Mouse (Mus musculus) adrenal gland (tissue): ENCODE measurements around the gene Rsl24d1.
"Not testable (repeated sequence)": the region's sequence is repeated elsewhere in the genome, so short reads cannot be mapped to it uniquely, and the experiment has no call there.

ENCODE experiments used
- intact Hi-C: fragments of 180-260 bp; cut with DNase I; formaldehyde crosslinking; loops from one replicate; pipeline ENCODE4 v1.15.1; 2025

Gene Rsl24d1

DNA sequence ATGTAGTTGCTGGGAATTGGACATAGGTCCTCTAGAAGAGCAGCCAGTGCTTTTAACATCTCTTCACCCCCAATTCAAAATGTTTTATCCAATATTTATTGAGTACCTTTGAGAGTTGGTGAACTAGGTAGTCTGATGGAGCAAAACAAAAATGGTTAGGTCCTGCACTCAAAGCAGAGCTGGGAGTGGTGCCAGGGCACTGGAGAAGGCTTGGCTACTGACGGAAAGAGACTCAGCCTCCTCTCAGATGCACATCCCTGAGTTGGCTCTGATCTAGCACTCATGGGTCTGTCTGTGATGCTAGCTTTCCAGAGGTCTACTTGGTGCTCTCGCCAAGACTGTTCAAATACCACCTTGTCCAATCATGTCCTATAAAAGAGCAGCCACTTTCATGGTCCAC, 15.3 kb upstream of the Rsl24d1 start:
- intact Hi-C loops = no loop called here

DNA sequence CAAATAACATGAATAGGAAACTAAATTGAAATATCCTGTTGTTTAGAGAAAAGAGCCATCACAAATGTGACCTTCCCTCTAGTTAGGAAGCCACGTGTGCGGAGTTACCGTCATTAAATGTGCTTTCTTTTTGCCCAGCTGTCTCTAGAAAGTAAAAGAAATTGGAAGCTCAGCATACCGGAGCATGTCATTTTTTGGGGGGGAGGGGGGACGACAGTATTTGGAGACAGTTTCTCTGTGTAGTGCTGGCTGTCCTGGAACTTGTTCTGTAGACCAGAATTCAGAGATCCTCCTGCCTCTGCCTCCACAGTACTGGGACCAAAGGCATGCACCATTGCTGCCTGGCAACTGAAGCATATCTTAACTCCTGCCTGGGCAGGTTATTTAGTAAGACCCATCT, 11.7 kb upstream of the Rsl24d1 start, which contains the start of gene Khdc3:
Gene Khdc3, plus strand, starts transcription at position 301 of the 400 bp plus-strand sequence.
- intact Hi-C loops = no loop called here

DNA sequence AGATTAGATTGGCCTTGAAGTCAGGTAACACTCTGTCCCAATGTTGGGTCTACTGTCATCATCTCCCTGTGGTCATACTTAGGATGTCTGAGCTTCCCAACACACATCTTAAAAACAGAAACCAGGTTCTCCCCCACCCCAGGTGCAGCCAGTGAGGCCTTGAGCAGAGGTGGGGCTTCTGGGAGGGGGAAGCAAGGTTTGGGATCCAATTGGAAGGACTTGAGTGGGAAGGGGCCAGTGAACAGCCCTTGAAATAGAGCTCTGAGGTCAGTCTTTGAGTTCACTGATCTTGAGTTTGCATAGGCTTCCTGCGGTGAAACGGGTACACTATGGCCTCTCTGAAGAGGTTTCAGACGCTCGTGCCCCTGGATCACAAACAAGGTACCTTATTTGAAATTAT, 11.0 kb upstream of the Rsl24d1 start, which contains the start of gene Gm20509:
Gene Gm20509, plus strand, starts transcription at position 290 of the 400 bp plus-strand sequence.
- intact Hi-C loops = no loop called here

DNA sequence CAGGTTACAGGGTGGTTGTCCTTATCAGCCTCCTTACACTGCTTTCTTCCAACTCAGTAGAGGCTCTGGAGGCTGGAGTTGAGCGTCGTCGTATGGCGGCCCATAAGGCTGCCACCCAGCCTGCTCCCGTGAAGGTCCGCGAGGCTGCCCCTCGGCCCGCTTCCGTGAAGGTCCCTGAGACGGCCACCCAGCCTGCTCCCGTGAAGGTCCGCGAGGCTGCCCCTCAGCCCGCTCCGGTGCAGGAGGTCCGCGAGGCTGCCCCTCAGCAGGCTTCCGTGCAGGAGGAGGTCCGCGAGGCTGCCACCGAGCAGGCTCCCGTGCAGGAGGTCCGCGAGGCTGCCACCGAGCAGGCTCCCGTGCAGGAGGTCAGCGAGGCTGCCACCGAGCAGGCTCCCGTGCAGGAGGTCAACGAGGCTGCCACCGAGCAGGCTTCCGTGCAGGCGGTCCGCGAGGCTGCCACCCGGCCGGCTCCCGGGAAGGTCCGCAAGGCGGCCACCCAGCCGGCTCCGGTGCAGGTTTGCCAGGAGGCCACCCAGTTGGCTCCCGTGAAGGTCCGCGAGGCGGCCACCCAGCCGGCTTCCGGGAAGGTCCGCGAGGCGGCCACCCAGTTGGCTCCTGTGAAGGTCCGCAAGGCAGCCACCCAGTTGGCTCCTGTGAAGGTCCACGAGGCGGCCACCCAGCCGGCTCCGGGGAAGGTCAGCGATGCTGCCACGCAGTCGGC, 9.9 kb upstream of the Rsl24d1 start:
- intact Hi-C loops = no loop called here

DNA sequence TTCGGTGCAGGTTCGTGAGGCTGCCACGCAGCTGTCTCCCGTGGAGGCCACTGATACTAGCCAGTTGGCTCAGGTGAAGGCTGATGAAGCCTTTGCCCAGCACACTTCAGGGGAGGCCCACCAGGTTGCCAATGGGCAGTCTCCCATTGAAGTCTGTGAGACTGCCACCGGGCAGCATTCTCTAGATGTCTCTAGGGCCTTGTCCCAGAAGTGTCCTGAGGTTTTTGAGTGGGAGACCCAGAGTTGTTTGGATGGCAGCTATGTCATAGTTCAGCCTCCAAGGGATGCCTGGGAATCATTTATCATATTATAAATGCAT, 9.4 kb upstream of the Rsl24d1 start:
- intact Hi-C loops = no loop called here

DNA sequence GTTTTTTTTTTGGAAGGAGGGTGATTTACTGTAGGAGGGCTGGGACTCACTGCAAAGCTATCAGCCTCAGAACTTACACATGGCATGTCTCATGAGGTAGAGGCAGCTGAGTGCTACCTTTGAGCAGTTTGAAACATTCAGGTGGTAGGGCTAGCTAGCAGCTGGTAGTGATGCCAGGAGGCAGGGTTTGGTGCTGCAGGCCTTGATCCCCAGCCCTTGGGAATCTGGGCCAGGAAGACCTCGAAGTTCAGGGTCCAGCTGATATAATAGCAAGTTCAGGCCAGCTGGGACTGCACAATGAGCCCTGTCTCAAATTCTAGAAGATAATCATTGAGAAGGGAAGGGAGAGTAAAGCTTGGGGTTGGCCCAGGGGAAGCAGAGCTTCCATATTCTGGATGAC, 8.1 kb upstream of the Rsl24d1 start:
- intact Hi-C loops = no loop called here

GRCm38 (mm10) chr9:73105771-73106170, 7.5 kb upstream of the Rsl24d1 start:
- intact Hi-C loops = no loop called here

DNA sequence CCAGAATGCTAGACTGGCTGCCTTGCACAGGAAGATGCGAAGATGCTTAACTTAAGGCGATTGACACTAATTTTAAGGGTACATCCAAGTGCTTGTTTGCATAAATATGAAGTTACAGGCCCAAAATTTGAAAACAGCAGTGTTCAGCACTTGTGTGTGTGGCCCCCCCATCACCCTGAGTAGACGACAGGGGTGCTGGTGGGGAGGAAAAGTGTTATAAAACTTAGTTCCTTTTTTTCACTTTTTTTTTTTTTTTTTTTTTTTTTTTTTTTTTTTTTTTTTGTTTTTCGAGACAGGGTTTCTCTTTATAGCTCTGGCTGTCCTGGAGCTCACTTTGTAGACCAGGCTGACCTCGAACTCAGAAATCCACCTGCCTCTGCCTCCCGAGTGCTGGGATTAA, 3.5 kb downstream of the Rsl24d1 start:
- intact Hi-C loops = not testable (repeated sequence)

DNA sequence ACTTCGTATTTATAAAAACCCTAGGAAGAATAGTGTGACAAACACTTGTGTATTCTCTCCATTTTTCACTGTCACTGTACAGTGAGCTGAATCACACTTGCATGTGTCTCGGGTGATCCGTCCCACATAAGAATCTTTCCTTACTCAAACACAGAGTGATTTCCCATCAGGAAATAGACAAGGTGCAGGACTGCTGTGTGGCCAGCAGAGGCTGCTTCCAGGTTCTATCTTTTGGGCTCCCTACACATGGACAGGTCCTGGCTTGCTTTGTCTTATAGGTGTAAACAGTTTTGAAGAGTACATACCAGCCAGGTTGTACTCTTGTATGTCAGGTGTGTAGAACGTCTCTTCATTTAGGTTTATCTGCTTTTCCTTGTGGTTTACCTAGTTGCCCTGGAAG, 4.8 kb downstream of the Rsl24d1 start:
- intact Hi-C loops = no loop called here

GRCm38 (mm10) chr9:73121735-73122134, 8.5 kb downstream of the Rsl24d1 start:
- intact Hi-C loops = no loop called here

- intact Hi-C loops = no loop called here
Measured at GRCm38 (mm10) chr9:73125043-73125570, 11.9 kb downstream of the Rsl24d1 start.

DNA sequence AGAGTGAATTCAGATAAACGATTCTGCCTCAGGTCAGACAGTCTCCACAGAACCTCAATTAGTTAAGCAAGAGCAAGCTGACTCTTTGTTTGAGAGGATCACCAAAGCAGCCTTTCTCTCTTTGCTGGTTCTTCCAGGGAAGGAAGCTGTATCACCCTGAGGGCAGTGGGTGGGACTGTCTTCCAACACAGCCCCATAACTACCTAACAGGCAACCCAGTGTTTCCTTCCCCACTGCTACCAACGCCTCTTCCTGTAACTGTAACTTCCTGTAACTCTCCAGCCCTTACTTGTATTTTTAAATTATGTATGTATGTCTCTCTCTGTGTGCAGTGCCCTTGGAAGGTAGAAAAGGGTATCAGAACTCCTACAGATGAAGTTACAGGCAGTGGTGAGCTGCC, 14.2 kb downstream of the Rsl24d1 start:
- intact Hi-C loops = no loop called here

- intact Hi-C loops = no loop called here
Measured at GRCm38 (mm10) chr9:73129875-73130274, 16.6 kb downstream of the Rsl24d1 start.

DNA sequence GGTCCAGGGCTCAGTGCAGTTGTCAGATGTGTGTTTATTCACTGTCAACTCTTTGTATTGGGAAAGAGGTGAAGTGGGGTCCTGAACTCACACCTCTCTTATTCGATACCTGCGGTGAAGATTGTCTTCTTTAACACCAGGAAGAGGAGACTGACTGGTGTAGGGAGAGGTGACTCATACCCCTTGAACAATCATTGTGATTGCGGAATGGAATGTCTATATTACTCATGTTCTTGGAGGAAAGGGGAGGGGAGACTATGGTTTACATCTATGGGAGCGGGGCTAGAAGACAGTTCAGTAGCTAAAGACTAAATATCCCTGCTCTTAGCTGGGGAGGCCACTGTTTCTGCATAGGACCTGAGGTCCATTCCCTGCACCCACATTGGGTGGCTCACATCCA, 17.3 kb downstream of the Rsl24d1 start:
- intact Hi-C loops = no loop called here

- intact Hi-C loops = no loop called here
Measured at GRCm38 (mm10) chr9:73137341-73137886, 24.2 kb downstream of the Rsl24d1 start.

- intact Hi-C loops = no loop called here
Measured at GRCm38 (mm10) chr9:73154347-73154746, 41.1 kb downstream of the Rsl24d1 start.

GRCm38 (mm10) chr9:73157968-73158367, 44.7 kb downstream of the Rsl24d1 start:
- intact Hi-C loops = loop anchor here (2.0 kb wide), 1 partner anchor 825 kb away; no protein-coding TSS in a partner anchor

DNA sequence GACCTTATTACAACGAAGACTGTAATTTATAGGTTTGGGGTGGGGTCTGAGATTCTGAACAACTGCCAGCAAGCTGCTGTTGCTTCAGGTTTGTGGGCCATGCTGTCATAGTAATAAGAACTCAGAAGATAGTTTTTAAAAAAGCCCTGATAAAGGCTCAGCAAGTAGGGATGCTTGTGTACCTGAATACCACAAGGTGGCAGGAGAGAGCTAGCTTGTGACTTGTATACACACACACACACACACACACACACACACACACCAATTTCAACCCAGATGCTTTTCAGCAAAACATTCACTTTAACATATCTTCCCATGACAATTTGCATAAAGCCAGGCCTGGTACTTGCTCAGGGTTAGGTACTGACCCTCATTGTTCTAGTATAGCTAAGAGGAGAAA, 46.0 kb downstream of the Rsl24d1 start:
- intact Hi-C loops = no loop called here

DNA sequence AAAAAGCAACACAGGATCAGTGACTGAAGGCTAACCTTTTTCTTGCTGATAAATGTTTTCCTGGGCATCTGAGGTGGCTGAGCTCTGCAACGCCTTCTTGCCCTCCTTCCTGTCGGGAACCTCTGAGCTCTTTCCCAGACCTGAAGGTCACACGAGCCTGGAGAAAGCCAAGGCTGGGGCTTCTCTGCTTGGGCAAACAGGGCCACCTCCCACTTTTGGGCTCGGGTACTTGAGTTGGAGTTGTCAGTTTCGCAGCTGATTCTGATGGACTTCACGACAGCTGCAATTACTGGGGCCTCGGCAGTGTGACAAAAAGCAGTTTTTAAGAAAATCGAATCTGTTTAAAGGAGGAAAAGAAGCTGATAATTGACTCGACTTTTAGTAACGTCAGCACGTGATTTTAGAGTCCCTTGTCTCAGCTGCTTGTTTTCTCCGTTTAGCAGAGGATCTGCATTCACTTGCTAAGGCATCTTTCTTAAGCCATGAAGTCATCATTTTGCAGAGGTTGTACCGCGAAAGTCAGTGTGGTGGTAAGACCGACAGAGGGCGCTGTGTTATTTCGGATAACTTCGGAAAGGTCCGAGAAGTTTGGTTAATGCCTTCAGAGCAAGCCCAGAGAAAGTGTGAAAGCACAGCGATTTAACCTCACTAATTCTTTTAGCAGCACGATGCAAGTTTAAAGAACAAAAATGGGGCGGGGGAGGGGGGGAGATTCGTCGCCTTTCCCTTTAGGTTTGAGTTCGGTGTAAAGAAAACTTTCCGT, 49.5 kb downstream of the Rsl24d1 start:
- intact Hi-C loops = loop anchor here (5.0 to 10.0 kb wide), 3 partner anchors 210 to 392 kb away; no protein-coding TSS in a partner anchor

DNA sequence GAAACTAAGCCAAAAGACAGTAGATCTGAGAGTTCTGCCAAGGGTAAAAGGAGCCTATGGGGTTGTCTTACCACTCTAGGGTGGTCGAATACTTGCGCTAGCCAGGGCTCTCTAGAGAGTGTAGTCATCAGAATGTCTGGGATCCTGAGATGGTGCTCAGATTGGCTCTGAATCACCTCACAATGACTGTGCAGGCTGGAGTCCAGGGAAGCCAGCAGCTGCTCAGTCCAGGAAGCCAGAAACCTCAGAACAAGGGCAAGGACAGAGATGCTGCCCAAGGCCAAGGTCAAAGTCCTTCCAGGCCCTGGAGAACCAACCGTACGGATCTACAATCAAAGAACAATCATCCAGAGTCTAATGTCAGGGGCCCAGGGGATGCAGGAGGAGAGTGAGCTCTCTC, 52.4 kb downstream of the Rsl24d1 start:
- intact Hi-C loops = loop anchor here (10.0 kb wide), 1 partner anchor 389 kb away; no protein-coding TSS in a partner anchor
